Mouse (Mus musculus) intestine, embryonic 16.5 days (tissue): ENCODE data around the gene Hcn1. TPM values are rescaled to one million over a fixed set of nuclear protein-coding genes. Genes with fewer than 3 reads are reported as not detected.

Experiments used
- ATAC-seq: fragments of 200-750 bp; cut with Nextera tagmentation; 2 replicates; pipeline ENCODE4 v1.8.0; 2017; ENCODE audit warnings: moderate TSS enrichment, moderate library complexity
- H3K27ac ChIP-seq: fragments of 300-500 bp; sonication (generic); 2 replicates; pipeline ENCODE4 v1.5.1; 2014; ENCODE audit warnings: mild to moderate bottlenecking, low read length
- H3K27me3 ChIP-seq: fragments of 300-500 bp; sonication (generic); replicated peaks from 2 replicates; pipeline ENCODE4 v1.6.1; 2014; ENCODE audit warnings: low read length, control low read depth, mixed read lengths; ENCODE audit not compliant: control insufficient read depth, insufficient read depth
- H3K36me3 ChIP-seq: fragments of 300-500 bp; sonication (generic); 2 replicates; pipeline ENCODE4 v1.6.1; 2014; ENCODE audit warnings: low read length, control low read depth; ENCODE audit not compliant: control insufficient read depth, insufficient read depth
- H3K4me1 ChIP-seq: fragments of 300-500 bp; sonication (generic); 2 replicates; pipeline ENCODE4 v1.6.1; 2014; ENCODE audit warnings: low read length, control low read depth, mixed read lengths; ENCODE audit not compliant: control insufficient read depth, insufficient read depth
- H3K4me2 ChIP-seq: fragments of 300-500 bp; sonication (generic); 2 replicates; pipeline ENCODE4 v1.6.1; 2014; ENCODE audit warnings: low read depth, low read length, control low read depth
- H3K4me3 ChIP-seq: fragments of 300-500 bp; sonication (generic); 2 replicates; pipeline ENCODE4 v1.5.1; 2014; ENCODE audit warnings: mild to moderate bottlenecking, low read length
- H3K9ac ChIP-seq: fragments of 300-500 bp; sonication (generic); 2 replicates; pipeline ENCODE4 v1.6.1; 2014; ENCODE audit warnings: low read depth, low read length
- H3K9me3 ChIP-seq: fragments of 300-500 bp; sonication (generic); 2 replicates; pipeline ENCODE4 v1.6.1; 2016; ENCODE audit warnings: low read length, control low read depth; ENCODE audit not compliant: control insufficient read depth
- WGBS: fragments of 180-500 bp; shearing (Covaris S2); extraction: QIAGEN DNeasy Blood & Tissue Kit; methylation state at CpG from one replicate; pipeline ENCODE4 v1.1.7; 2014; 5-methylcytosine and 5-hydroxymethylcytosine counted together
- polyA plus RNA-seq: library from polyadenylated mRNA; unstranded; fragments of >200 nt; fragmentation: Nextera tagmentation; extraction: Ambion mirVana; gene quantifications from 2 replicates; pipeline ENCODE4 v1.2.1, GENCODE M21; 2015

Hcn1 gene
- polyA plus RNA-seq, 1 experiment from 2014 or later, result 0.02 TPM

DNA sequence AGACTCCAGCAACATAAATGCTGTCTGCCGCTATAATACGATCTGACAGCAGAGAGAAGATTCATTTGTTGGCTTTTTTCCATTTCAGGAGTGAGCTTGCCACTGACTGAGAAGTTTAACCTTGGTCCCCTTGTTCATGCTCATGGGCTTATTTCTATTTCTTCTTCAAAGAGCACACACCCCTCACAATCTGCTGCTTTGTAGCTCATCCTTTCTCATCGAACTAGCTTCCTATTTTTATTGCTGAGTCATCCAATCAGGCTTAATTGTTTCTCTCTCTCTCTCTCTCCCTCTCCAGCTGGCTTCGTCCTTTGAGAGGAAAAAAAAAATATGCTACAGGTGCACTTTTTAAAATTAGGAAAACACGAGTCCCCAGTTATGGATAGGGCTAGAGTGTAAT is 74.3 kb downstream of the Hcn1 start:
- no peak overlapping the region for H3K4me3 ChIP-seq
- H3K27ac ChIP-seq, result no peak overlapping the region
- no peak overlapping the region for H3K9ac ChIP-seq
- ATAC-seq, result no peak
- no peak overlapping the region for H3K4me2 ChIP-seq
- WGBS, result 81% methylated on average over 5 of the region's 5 CpGs
- no peaks in the 10 kb centered on the region for H3K36me3 ChIP-seq
- no peaks in the 10 kb centered on the region for H3K9me3 ChIP-seq
- no peaks in the 10 kb centered on the region for H3K4me1 ChIP-seq
- H3K27me3 ChIP-seq, result no peaks in the 10 kb centered on the region

GRCm38 (mm10) chr13:117687670-117688069 is 85.5 kb downstream of the Hcn1 start:
- Histone ChIP-seq H3K27ac (no peak overlapping the region), H3K27me3 (no peaks in the 10 kb centered on the region), H3K4me1 (no peaks in the 10 kb centered on the region), H3K4me3 (no peak overlapping the region), H3K9me3 (no peaks in the 10 kb centered on the region), H3K4me2 (no peak overlapping the region), H3K9ac (no peak overlapping the region), H3K36me3 (no peaks in the 10 kb centered on the region)
- ATAC-seq, result no peak
- WGBS, result 88% methylated on average over 7 of the region's 7 CpGs

- H3K4me1 ChIP-seq, result no peaks in the 10 kb centered on the region
- no peak for ATAC-seq
- no peak overlapping the region for H3K9ac ChIP-seq
- H3K36me3 ChIP-seq, result no peaks in the 10 kb centered on the region
- no peak overlapping the region for H3K4me2 ChIP-seq
- no peaks in the 10 kb centered on the region for H3K27me3 ChIP-seq
- H3K9me3 ChIP-seq, result no peaks in the 10 kb centered on the region
- H3K4me3 ChIP-seq, result no peak overlapping the region
- 79% methylated on average over 1 of the region's 1 CpGs for WGBS
- no peak overlapping the region for H3K27ac ChIP-seq
Observed at GRCm38 (mm10) chr13:117694729-117695332, 92.7 kb downstream of the Hcn1 start.

GRCm38 (mm10) chr13:117705573-117705972 is 103.5 kb downstream of the Hcn1 start:
- Histone ChIP-seq H3K27me3 (no peaks in the 10 kb centered on the region), H3K4me2 (no peak overlapping the region), H3K4me1 (no peaks in the 10 kb centered on the region), H3K36me3 (no peaks in the 10 kb centered on the region), H3K4me3 (no peak overlapping the region), H3K9me3 (no peaks in the 10 kb centered on the region), H3K27ac (no peak overlapping the region), H3K9ac (no peak overlapping the region)
- ATAC-seq, result no peak

DNA sequence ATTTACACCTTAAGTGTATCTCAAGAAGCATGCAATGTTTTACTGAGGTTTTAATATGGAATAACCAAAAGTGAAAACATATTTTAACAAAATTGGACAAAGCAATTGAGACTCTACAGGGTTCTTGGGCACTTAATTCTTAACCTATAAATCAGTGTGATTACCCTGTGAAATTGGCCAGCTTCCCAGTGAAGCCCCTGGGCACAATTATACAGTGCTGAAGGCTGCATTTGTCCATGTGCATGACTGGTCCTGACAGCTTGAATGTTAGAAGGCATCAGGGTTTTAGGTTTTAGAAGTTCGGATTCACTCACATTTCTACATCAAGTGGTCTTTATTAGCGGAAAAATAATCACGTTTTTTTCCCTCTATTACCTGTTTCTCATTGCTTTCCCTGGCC is 103.9 kb downstream of the Hcn1 start:
- no peak overlapping the region for H3K4me3 ChIP-seq
- no peaks in the 10 kb centered on the region for H3K27me3 ChIP-seq
- no peak overlapping the region for H3K9ac ChIP-seq
- WGBS, result 83% methylated on average over 3 of the region's 3 CpGs
- H3K4me2 ChIP-seq, result no peak overlapping the region
- no peak for ATAC-seq
- H3K4me1 ChIP-seq, result no peaks in the 10 kb centered on the region
- H3K36me3 ChIP-seq, result no peaks in the 10 kb centered on the region
- no peak overlapping the region for H3K27ac ChIP-seq
- no peaks in the 10 kb centered on the region for H3K9me3 ChIP-seq

DNA sequence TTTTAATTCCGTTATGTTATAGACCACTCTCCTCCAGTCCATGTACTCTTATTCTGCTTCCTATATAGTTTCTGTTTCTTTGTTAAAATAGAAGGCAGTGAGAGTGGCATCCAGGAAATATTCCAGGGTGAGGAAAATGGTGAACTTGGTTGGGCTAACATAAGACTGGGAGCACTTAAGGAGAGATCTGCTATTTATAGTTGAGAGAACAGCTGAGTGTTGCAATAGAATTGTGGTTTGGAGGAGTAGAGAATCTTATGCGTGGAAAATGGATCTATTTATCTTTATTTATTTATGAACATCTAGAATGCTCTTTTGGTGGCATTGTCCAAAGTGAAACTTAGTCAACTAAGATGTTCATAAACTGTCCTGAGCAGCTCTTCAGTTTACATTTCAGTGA is 104.4 kb downstream of the Hcn1 start:
- Histone ChIP-seq H3K9ac (no peak overlapping the region), H3K27me3 (no peaks in the 10 kb centered on the region), H3K4me2 (no peak overlapping the region), H3K9me3 (no peaks in the 10 kb centered on the region), H3K4me3 (no peak overlapping the region), H3K36me3 (no peaks in the 10 kb centered on the region), H3K4me1 (no peaks in the 10 kb centered on the region), H3K27ac (no peak overlapping the region)
- no peak for ATAC-seq
- whole genome bisulfite sequencing, result 78% methylated on average over 2 of the region's 2 CpGs

- Histone ChIP-seq H3K27ac (no peak overlapping the region), H3K27me3 (no peaks in the 10 kb centered on the region), H3K9me3 (no peaks in the 10 kb centered on the region), H3K4me3 (no peak overlapping the region), H3K36me3 (no peaks in the 10 kb centered on the region), H3K4me2 (no peak overlapping the region), H3K4me1 (no peaks in the 10 kb centered on the region), H3K9ac (no peak overlapping the region)
- ATAC-seq, result no peak
- 75% methylated on average over 11 of the region's 11 CpGs for WGBS
Observed at GRCm38 (mm10) chr13:117706986-117707738, 105.0 kb downstream of the Hcn1 start.

GRCm38 (mm10) chr13:117710811-117711210 is 108.7 kb downstream of the Hcn1 start:
- Histone ChIP-seq H3K4me3 (no peak overlapping the region), H3K9ac (no peak overlapping the region), H3K36me3 (no peaks in the 10 kb centered on the region), H3K27ac (no peak overlapping the region), H3K27me3 (no peaks in the 10 kb centered on the region), H3K9me3 (no peaks in the 10 kb centered on the region), H3K4me1 (no peaks in the 10 kb centered on the region), H3K4me2 (no peak overlapping the region)
- no peak for ATAC-seq

DNA sequence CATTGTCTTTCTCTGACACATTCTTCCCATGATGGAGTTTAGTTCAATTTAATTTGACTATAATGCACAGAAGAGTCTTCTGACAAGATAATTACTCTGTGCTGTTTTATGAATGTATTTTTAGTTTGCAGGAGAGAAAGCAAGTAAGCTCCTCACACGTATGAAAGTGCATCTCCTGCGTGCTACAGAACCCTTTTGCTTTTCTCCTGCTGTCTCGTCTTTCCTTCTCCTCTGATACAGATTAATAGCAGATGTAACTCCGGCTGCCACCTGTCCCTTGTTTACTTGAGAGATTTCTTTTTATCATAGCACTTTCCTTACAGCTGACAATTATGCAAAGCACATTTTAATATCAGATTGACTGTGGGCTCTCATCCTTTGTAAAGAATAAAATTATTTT is 120.0 kb downstream of the Hcn1 start:
- 44% methylated on average over 4 of the region's 4 CpGs for WGBS
- Histone ChIP-seq H3K27me3 (no peaks in the 10 kb centered on the region), H3K4me2 (no peak overlapping the region), H3K4me1 (no peaks in the 10 kb centered on the region), H3K9ac (no peak overlapping the region), H3K9me3 (no peaks in the 10 kb centered on the region), H3K27ac (no peak overlapping the region), H3K36me3 (no peaks in the 10 kb centered on the region), H3K4me3 (no peak overlapping the region)
- no peak for ATAC-seq

GRCm38 (mm10) chr13:117724083-117724482 is 122.0 kb downstream of the Hcn1 start:
- Histone ChIP-seq H3K36me3 (no peaks in the 10 kb centered on the region), H3K4me3 (no peak overlapping the region), H3K9me3 (no peaks in the 10 kb centered on the region), H3K9ac (no peak overlapping the region), H3K27me3 (no peaks in the 10 kb centered on the region), H3K4me1 (no peaks in the 10 kb centered on the region), H3K27ac (no peak overlapping the region), H3K4me2 (no peak overlapping the region)
- no peak for ATAC-seq
- 75% methylated on average over 3 of the region's 3 CpGs for WGBS
